Mouse (Mus musculus) heart, adult 2 months (tissue): Measurements from ENCODE around the gene Actr5.

ENCODE experiments used
- CTCF ChIP-seq: fragments of 200-600 bp; IDR thresholded peaks from 2 replicates; pipeline ENCODE4 v1.8.1; 2022; ENCODE audit warnings: antibody characterized with exemption, mild to moderate bottlenecking, moderate library complexity
- EP300 ChIP-seq: fragments of 200-500 bp; IDR thresholded peaks from 2 replicates; pipeline ENCODE4 v1.6.1; 2011; ENCODE audit warnings: low read depth, low read length, control low read depth; ENCODE audit not compliant: insufficient read depth
- POLR2A ChIP-seq: fragments of 200-500 bp; IDR thresholded peaks from 2 replicates; pipeline ENCODE4 v1.6.1; 2011; ENCODE audit warnings: mild to moderate bottlenecking, low read depth, low read length, control low read depth; ENCODE audit not compliant: insufficient read depth

- TF ChIP-seq POLR2A (no peak), EP300 (no peak), CTCF (no peak)
These were observed 55.7 kb downstream of the Actr5 start for GRCm38 (mm10) chr2:158680357-158680889.
